Mouse (Mus musculus): Measurements from ENCODE around the gene Olfr231. TPM values are rescaled to one million over a fixed set of nuclear protein-coding genes. Genes with fewer than 3 reads are reported as not detected.

The Olfr231 gene
- polyA plus RNA-seq, 1 experiment from 2014 or later: not detected

DNA sequence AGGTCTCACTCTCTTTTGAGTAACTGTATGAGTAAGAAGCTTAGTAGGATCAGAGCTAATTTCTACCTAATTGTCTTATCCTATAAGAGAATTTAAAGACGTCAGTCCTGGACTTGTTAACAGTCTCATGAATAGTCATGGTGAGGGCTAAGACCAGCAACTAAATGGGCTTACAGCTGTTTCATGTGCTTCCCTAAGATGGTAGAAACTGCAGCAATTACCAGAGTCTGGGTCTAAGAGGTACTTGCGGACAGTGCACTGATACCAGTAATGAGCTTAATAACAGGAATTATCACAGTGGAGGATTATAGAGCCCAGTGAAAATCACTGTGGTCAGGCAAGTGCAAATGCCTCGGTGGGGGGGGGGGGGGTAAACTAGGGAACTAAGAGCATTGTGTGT lies 11.0 kb upstream of the Olfr231 start:
- WGBS (ENCODE audit: insufficient replicate concordance): 64% methylated on average over 3 of the region's 3 CpGs

DNA sequence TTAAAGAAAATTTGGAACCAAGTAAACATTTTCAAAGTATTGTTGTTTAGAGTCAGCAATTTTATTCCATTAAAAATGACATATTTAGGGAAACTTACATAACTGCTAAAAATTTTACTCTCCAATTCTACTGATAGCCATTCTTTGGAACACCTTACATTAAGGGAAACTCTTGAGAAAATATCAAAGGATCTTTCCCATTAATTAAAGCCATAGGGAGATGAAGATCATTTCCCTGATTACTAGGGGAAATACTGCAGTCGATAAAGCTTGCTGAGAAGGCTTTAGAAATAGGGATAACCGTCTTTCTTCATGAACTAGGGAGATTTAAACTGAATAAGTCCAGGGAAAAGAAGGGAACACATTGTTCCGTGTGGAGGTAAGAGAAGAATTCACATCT lies 10.3 kb upstream of the Olfr231 start, which contains the start of gene Olfr424:
TSS of gene Olfr424 (plus strand) at position 301 of the 400 bp plus-strand sequence.
- H3K4me2 ChIP-seq (ENCODE audit: low read depth, low read length): no peak within 1 kb of the TSS
- H3K4me1 ChIP-seq (ENCODE audit: control insufficient read depth, low read depth, low read length): no peaks in the 10 kb centered on the region
- H3K9me3 ChIP-seq (replicated peaks; ENCODE audit: control insufficient read depth, low read length): no peaks in the 10 kb centered on the region
- no peaks in the 10 kb centered on the region for H3K36me3 ChIP-seq (ENCODE audit: control insufficient read depth, insufficient read depth)
- H3K27ac ChIP-seq (ENCODE audit: low read length): no peak within 1 kb of the TSS
- no peak for ATAC-seq (ENCODE audit: low read depth)
- no peak within 1 kb of the TSS for H3K4me3 ChIP-seq (ENCODE audit: low read depth, low read length)
- no peaks in the 10 kb centered on the region for H3K27me3 ChIP-seq (ENCODE audit: control insufficient read depth, insufficient read depth, low read depth, low read length)
- 64% methylated on average over 3 of the region's 3 CpGs for WGBS (ENCODE audit: insufficient replicate concordance)
- H3K9ac ChIP-seq (ENCODE audit: low read depth, low read length): no peak within 1 kb of the TSS

More for the DNA sequence above, 11.0 kb upstream of the Olfr231 start:
- no peak overlapping the region for H3K4me2 ChIP-seq (ENCODE audit: low read depth, low read length)
- no peaks in the 10 kb centered on the region for H3K36me3 ChIP-seq (ENCODE audit: control insufficient read depth, insufficient read depth)
- no peak for ATAC-seq (ENCODE audit: low read depth)
- no peaks in the 10 kb centered on the region for H3K27me3 ChIP-seq (ENCODE audit: control insufficient read depth, insufficient read depth, low read depth, low read length)
- H3K4me1 ChIP-seq (ENCODE audit: control insufficient read depth, low read depth, low read length): no peaks in the 10 kb centered on the region
- H3K9me3 ChIP-seq (replicated peaks; ENCODE audit: control insufficient read depth, low read length): no peaks in the 10 kb centered on the region
- H3K27ac ChIP-seq (ENCODE audit: low read length): no peak overlapping the region
- no peak overlapping the region for H3K9ac ChIP-seq (ENCODE audit: low read depth, low read length)
- no peak overlapping the region for H3K4me3 ChIP-seq (ENCODE audit: low read depth, low read length)

DNA sequence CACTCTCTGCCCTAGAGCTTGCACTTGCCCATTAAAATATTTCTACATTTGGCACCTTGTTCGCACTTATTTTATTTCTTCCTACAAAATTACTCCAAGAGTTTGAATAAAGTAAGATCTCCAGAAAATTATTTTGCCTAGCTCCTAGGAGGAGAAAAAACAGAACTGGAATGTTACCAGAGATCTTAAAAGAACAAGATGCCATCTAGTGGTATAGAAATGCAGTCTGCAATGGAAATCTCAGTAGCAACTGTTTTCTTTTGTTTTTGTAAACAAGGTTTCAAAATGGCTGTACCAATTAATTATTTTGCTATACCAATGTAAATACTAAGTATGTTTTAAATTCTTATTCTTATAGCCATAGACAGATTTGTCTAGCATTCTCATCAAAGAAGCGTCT lies 17.2 kb downstream of the Olfr231 start:
- ATAC-seq (ENCODE audit: low read depth): no peak
- WGBS (ENCODE audit: insufficient replicate concordance): 42% methylated on average over 2 of the region's 2 CpGs
- H3K4me2 ChIP-seq (ENCODE audit: low read depth, low read length): no peak overlapping the region
- no peak overlapping the region for H3K9ac ChIP-seq (ENCODE audit: low read depth, low read length)
- no peaks in the 10 kb centered on the region for H3K4me1 ChIP-seq (ENCODE audit: control insufficient read depth, low read depth, low read length)
- no peaks in the 10 kb centered on the region for H3K36me3 ChIP-seq (ENCODE audit: control insufficient read depth, insufficient read depth)
- no peaks in the 10 kb centered on the region for H3K27me3 ChIP-seq (ENCODE audit: control insufficient read depth, insufficient read depth, low read depth, low read length)
- H3K27ac ChIP-seq (ENCODE audit: low read length): no peak overlapping the region
- no peak overlapping the region for H3K4me3 ChIP-seq (ENCODE audit: low read depth, low read length)
- H3K9me3 ChIP-seq (replicated peaks; ENCODE audit: control insufficient read depth, low read length): no peaks in the 10 kb centered on the region

DNA sequence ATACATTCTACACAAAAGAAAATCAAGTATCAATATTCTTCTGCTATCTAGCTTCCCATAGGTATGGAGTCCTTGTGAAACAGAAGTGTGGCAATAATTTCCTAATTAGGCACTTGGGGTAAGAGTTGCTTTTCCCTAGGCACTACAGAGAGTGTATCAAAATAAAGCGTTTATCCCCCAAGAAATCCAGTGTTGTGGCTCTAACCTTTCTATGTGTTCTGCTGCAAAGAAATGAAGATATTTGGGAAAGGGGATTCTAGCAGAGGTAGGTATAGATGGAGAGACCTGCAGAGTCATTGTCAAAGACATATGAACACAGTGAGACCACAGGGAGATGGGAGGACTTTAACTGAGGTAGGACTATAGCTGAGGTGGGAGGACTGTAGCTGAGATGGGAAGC lies 24.4 kb downstream of the Olfr231 start, which contains the start of gene Olfr427:
TSS of gene Olfr427 (plus strand) at position 301 of the 400 bp plus-strand sequence.
- Histone ChIP-seq H3K4me3 (ENCODE audit: low read depth, low read length) (no peak within 1 kb of the TSS), H3K4me1 (ENCODE audit: control insufficient read depth, low read depth, low read length) (no peaks in the 10 kb centered on the region), H3K9me3 (replicated peaks; ENCODE audit: control insufficient read depth, low read length) (no peaks in the 10 kb centered on the region), H3K36me3 (ENCODE audit: control insufficient read depth, insufficient read depth) (no peaks in the 10 kb centered on the region), H3K27ac (ENCODE audit: low read length) (no peak within 1 kb of the TSS), H3K27me3 (ENCODE audit: control insufficient read depth, insufficient read depth, low read depth, low read length) (no peaks in the 10 kb centered on the region), H3K9ac (ENCODE audit: low read depth, low read length) (no peak within 1 kb of the TSS), H3K4me2 (ENCODE audit: low read depth, low read length) (no peak within 1 kb of the TSS)
- ATAC-seq (ENCODE audit: low read depth): no peak
- 67% methylated on average over 1 of the region's 1 CpGs for WGBS (ENCODE audit: insufficient replicate concordance)

DNA sequence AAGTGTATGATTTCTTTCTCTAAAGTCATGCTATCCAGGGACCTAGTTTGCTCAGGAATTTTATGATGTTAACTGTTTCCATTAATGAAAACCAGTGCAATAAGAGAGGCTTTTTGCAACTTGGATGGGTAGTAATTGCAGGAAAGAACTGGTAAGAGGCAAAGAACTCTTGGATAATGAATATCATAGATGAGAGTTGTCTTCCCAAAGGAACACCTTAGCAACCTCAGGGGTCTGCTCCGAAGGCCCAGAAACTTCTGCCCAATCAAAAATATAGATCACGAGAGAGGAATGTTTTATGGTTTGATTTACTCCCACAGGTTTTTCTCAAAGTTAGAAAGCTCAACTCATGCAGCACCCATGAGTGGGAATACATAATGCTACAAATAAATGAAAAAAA lies 36.9 kb downstream of the Olfr231 start, which contains the start of gene Olfr429:
TSS of gene Olfr429 (plus strand) at position 301 of the 400 bp plus-strand sequence.
- Histone ChIP-seq H3K27me3 (ENCODE audit: control insufficient read depth, insufficient read depth, low read depth, low read length) (no peaks in the 10 kb centered on the region), H3K4me1 (ENCODE audit: control insufficient read depth, low read depth, low read length) (no peaks in the 10 kb centered on the region), H3K4me2 (ENCODE audit: low read depth, low read length) (no peak within 1 kb of the TSS), H3K36me3 (ENCODE audit: control insufficient read depth, insufficient read depth) (no peaks in the 10 kb centered on the region), H3K9me3 (replicated peaks; ENCODE audit: control insufficient read depth, low read length) (no peaks in the 10 kb centered on the region), H3K9ac (ENCODE audit: low read depth, low read length) (no peak within 1 kb of the TSS), H3K27ac (ENCODE audit: low read length) (no peak within 1 kb of the TSS), H3K4me3 (ENCODE audit: low read depth, low read length) (no peak within 1 kb of the TSS)
- WGBS (ENCODE audit: insufficient replicate concordance): 67% methylated on average over 2 of the region's 2 CpGs
- ATAC-seq (ENCODE audit: low read depth): no peak

DNA sequence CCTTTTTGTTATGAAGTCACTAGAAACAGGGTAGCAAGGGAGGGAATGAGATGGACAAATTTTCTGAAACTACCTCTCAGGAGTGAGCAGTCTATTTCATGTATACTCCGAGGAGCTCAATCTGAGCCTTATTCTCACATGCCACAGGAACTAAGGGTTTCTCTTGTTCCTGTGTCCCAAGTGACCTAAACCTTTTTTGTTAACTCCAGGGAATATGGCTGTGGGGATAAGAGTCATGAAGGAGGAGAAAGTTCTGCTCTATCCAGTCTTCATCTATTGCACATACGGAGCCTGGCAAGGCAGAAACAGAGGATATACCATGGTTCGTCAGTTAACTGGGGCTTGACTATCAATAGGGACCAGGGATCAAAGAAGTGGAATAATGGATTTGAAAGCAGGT lies 54.7 kb downstream of the Olfr231 start, which contains the start of gene Olfr430:
TSS of gene Olfr430 (plus strand) at position 301 of the 400 bp plus-strand sequence.
- no peaks in the 10 kb centered on the region for H3K36me3 ChIP-seq (ENCODE audit: control insufficient read depth, insufficient read depth)
- no peaks in the 10 kb centered on the region for H3K4me1 ChIP-seq (ENCODE audit: control insufficient read depth, low read depth, low read length)
- H3K27ac ChIP-seq (ENCODE audit: low read length): no peak within 1 kb of the TSS
- H3K9me3 ChIP-seq (replicated peaks; ENCODE audit: control insufficient read depth, low read length): no peaks in the 10 kb centered on the region
- H3K27me3 ChIP-seq (ENCODE audit: control insufficient read depth, insufficient read depth, low read depth, low read length): no peaks in the 10 kb centered on the region
- H3K4me2 ChIP-seq (ENCODE audit: low read depth, low read length): no peak within 1 kb of the TSS
- no peak within 1 kb of the TSS for H3K4me3 ChIP-seq (ENCODE audit: low read depth, low read length)
- ATAC-seq (ENCODE audit: low read depth): no peak
- no peak within 1 kb of the TSS for H3K9ac ChIP-seq (ENCODE audit: low read depth, low read length)
- 66% methylated on average over 3 of the region's 3 CpGs for WGBS (ENCODE audit: insufficient replicate concordance)

Other genes with a start within 250 kb of the Olfr231 start
- gene Ifi211, start 208.1 kb downstream of the Olfr231 start, polyA plus RNA-seq (2015; fragmentation: Nextera tagmentation; extraction: Ambion mirVana): 1.4 and 2.6 TPM in 2 replicates
- gene Mndal, start 178.7 kb downstream of the Olfr231 start, polyA plus RNA-seq (2015; fragmentation: Nextera tagmentation; extraction: Ambion mirVana): 3.8 and 4.4 TPM in 2 replicates
- gene Ifi203, start 178.5 kb downstream of the Olfr231 start, polyA plus RNA-seq (2015; fragmentation: Nextera tagmentation; extraction: Ambion mirVana): 2.3 and 2.4 TPM in 2 replicates
- gene Ifi202b, start 138.4 kb downstream of the Olfr231 start, polyA plus RNA-seq (2015; fragmentation: Nextera tagmentation; extraction: Ambion mirVana): not detected in 2 replicates
- 0.60 and 1.1 TPM in 2 replicates for gene Ifi205, start 89.4 kb downstream of the Olfr231 start, polyA plus RNA-seq (2015; fragmentation: Nextera tagmentation; extraction: Ambion mirVana)
- gene Olfr433, start 80.5 kb downstream of the Olfr231 start, polyA plus RNA-seq (2015; fragmentation: Nextera tagmentation; extraction: Ambion mirVana): 0.09 and 0.12 TPM in 2 replicates
- gene Olfr432, start 72.0 kb downstream of the Olfr231 start, polyA plus RNA-seq (2015; fragmentation: Nextera tagmentation; extraction: Ambion mirVana): not detected in 2 replicates
- not detected in 2 replicates for gene Olfr430, start 54.6 kb downstream of the Olfr231 start, polyA plus RNA-seq (2015; fragmentation: Nextera tagmentation; extraction: Ambion mirVana)
- gene Olfr429, start 36.8 kb downstream of the Olfr231 start, polyA plus RNA-seq (2015; fragmentation: Nextera tagmentation; extraction: Ambion mirVana): not detected in 2 replicates
- not detected in 2 replicates for gene Olfr427, start 24.3 kb downstream of the Olfr231 start, polyA plus RNA-seq (2015; fragmentation: Nextera tagmentation; extraction: Ambion mirVana)
- not detected in 2 replicates for gene Olfr424, start 10.4 kb upstream of the Olfr231 start, polyA plus RNA-seq (2015; fragmentation: Nextera tagmentation; extraction: Ambion mirVana)
- 0.97 and 1.1 TPM in 2 replicates for gene Olfr420, start 34.5 kb upstream of the Olfr231 start, polyA plus RNA-seq (2015; fragmentation: Nextera tagmentation; extraction: Ambion mirVana)
- gene Spta1, start 51.6 kb upstream of the Olfr231 start, polyA plus RNA-seq (2015; fragmentation: Nextera tagmentation; extraction: Ambion mirVana): 35.2 and 38.2 TPM in 2 replicates
- gene Olfr419, start 130.9 kb upstream of the Olfr231 start, polyA plus RNA-seq (2015; fragmentation: Nextera tagmentation; extraction: Ambion mirVana): 0.11 and 0.13 TPM in 2 replicates
- not detected in 2 replicates for gene Mptx1, start 209.4 kb upstream of the Olfr231 start, polyA plus RNA-seq (2015; fragmentation: Nextera tagmentation; extraction: Ambion mirVana)
- gene Olfr417, start 244.0 kb upstream of the Olfr231 start, polyA plus RNA-seq (2015; fragmentation: Nextera tagmentation; extraction: Ambion mirVana): 0.04 TPM in 1 of 2 replicates, not detected in the other

Measured in liver, embryonic 16.5 days (tissue).